Mouse (Mus musculus): ENCODE measurements at regions not wholly inside any gene's neighbourhood (a gene's known extent, or its start where the extent isn't known, plus 50 kb on each side); places are given as distances from the start of the nearest gene placed in this dataset.

GRCm38 (mm10) chr1:81746013-81746412, 486.9 kb upstream of the Gm9747 start:
- TF ChIP-seq POLR2A (IDR thresholded peaks at IDR 0.05; ENCODE audit: insufficient read depth, low read length) (no peak), EP300 (IDR thresholded peaks at IDR 0.05; ENCODE audit: insufficient read depth, low read depth, low read length) (no peak), CTCF (IDR thresholded peaks at IDR 0.05; ENCODE audit: low read depth, low read length) (no peak)

Measured in ES-Bruce4 (cell line).